ENCODE assay signal across 22 mouse cellular contexts in genomic region chr7:130698480-130698879, GRCm38 (mm10).
"Had no signal": no experiment of that assay in that cellular context is flagged by ENCODE, and none has a peak within 500 bp of the region (broad histone marks: within the 10 kb centered on the region; RNA-seq: fewer than 3 reads in every experiment).

No protein-coding gene starts in this region.

- DNase-seq: kidney, adult 18-20 months; kidney, adult 9 months; kidney, postnatal 14 days; kidney, postnatal 4 days; left cerebral cortex, postnatal 4 days; lung, adult 18-20 months; lung, postnatal 10 days; lung, postnatal 36 days; retina, postnatal 1 day; right cerebral cortex, postnatal 25 days; spleen, adult 18-20 months had no signal

- H3K9me3 ChIP-seq: limb, embryonic 13.5 days; liver, embryonic 12.5 days; liver, embryonic 15.5 days; lung, embryonic 15.5 days; megakaryocyte, embryonic 14.5 days; midbrain, embryonic 10.5 days; midbrain, embryonic 13.5 days; neural tube, embryonic 13.5 days; stomach, embryonic 15.5 days had no signal

- H3K9ac ChIP-seq: limb, embryonic 13.5 days; liver, embryonic 12.5 days; liver, embryonic 15.5 days; lung, embryonic 15.5 days; midbrain, embryonic 13.5 days; neural tube, embryonic 13.5 days; stomach, embryonic 15.5 days had no signal

- H3K4me2 ChIP-seq: limb, embryonic 13.5 days; liver, embryonic 12.5 days; liver, embryonic 15.5 days; lung, embryonic 15.5 days; midbrain, embryonic 13.5 days; neural tube, embryonic 13.5 days; stomach, embryonic 15.5 days had no signal

- H3K27me3 ChIP-seq: limb, embryonic 13.5 days; liver, embryonic 15.5 days; lung, embryonic 15.5 days; midbrain, embryonic 13.5 days; neural tube, embryonic 13.5 days; stomach, embryonic 15.5 days had no signal

- H3K4me1 ChIP-seq: megakaryocyte, embryonic 14.5 days had no signal

- H3K36me3 ChIP-seq: liver, embryonic 12.5 days; liver, embryonic 15.5 days; lung, embryonic 15.5 days had no signal

- ATAC-seq: liver, embryonic 12.5 days; midbrain, embryonic 13.5 days; midbrain, embryonic 16.5 days had no signal

- H3K4me3 ChIP-seq: limb, embryonic 13.5 days; liver, embryonic 12.5 days; liver, embryonic 15.5 days; lung, embryonic 15.5 days; megakaryocyte, embryonic 14.5 days; midbrain, embryonic 10.5 days; midbrain, embryonic 13.5 days; myocyte; neural tube, embryonic 13.5 days; stomach, embryonic 15.5 days had no signal

- H3K27ac ChIP-seq: limb, embryonic 13.5 days; liver, embryonic 12.5 days; liver, embryonic 15.5 days; lung, embryonic 15.5 days; midbrain, embryonic 10.5 days; midbrain, embryonic 13.5 days; neural tube, embryonic 13.5 days; stomach, embryonic 15.5 days had no signal
